Mouse (Mus musculus) Patski (cell line): ENCODE data around the gene Rxra. TPM values are rescaled to one million over a fixed set of nuclear protein-coding genes. Genes with fewer than 3 reads are reported as not detected.

Experiments
- ATAC-seq: fragments of 100-300 bp; one replicate; pipeline ENCODE4 v1.8.0; 2021
- CTCF ChIA-PET: fragments of 350-600 bp; sonication (Branson Sonifier 250); formaldehyde crosslinking; loops from one replicate; lab custom pipeline; 2022; ENCODE audit warnings: inconsistent platforms; lab: Charles Lee
- POLR2A ChIA-PET: fragments of 350-600 bp; sonication (Branson Sonifier 250); formaldehyde crosslinking; loops from one replicate; lab custom pipeline; 2022; ENCODE audit warnings: antibody characterized with exemption, inconsistent platforms; lab: Charles Lee
- DNase-seq: peaks from one replicate; pipeline ENCODE4 v3.0.0-alpha.2; 2011; ENCODE audit warnings: low read depth, low spot score
- H3K27me3 ChIP-seq: fragments of 371-371 bp; one replicate; pipeline ENCODE4 v1.5.1; 2021
- CTCF ChIP-seq: fragments of 100-300 bp; IDR thresholded peaks from one replicate; pipeline ENCODE4 v1.5.1; 2021
- in situ Hi-C: fragments of 300-500 bp; cut with MboI; formaldehyde crosslinking; loops from 3 replicates; pipeline ENCODE4 v1.11.1; 2018; ENCODE audit warnings: low pct_unique_long_range_greater_than_20kb, mixed read lengths
- polyA plus RNA-seq: library from polyadenylated mRNA; unstranded; gene quantifications from one replicate; pipeline ENCODE4 v1.2.3, GENCODE M21; 2021

The Rxra gene
- polyA plus RNA-seq, result 31.1 TPM

GRCm38 (mm10) chr2:27676106-27676477 is at the start of gene Rxra:
TSS of gene Rxra (plus strand) at chr2:27676440.
- H3K27me3 ChIP-seq, result no peaks in the 10 kb centered on the region
- ChIA-PET POLR2A (no interaction called here), CTCF (interaction anchor here (1.2 kb wide), 1 partner anchor 10 kb away, joined by 3 read pairs; no protein-coding TSS in a partner anchor)
- in situ Hi-C loops, result loop anchor here (10.0 kb wide), 1 partner anchor 121 kb away; no protein-coding TSS in a partner anchor
- no peak for ATAC-seq
- no peak for DNase-seq
- no peak for TF ChIP-seq CTCF

- DNase-seq, result no peak
- POLR2A ChIA-PET, result no interaction called here
- no peaks in the 10 kb centered on the region for H3K27me3 ChIP-seq
These were observed 49.6 kb upstream of the Rxra start for GRCm38 (mm10) chr2:27626604-27627003.

GRCm38 (mm10) chr2:27630601-27631285 is 45.5 kb upstream of the Rxra start:
- H3K27me3 ChIP-seq, result no peaks in the 10 kb centered on the region
- POLR2A ChIA-PET, result no interaction called here
- in situ Hi-C loops, result no loop called here
- no peak for ATAC-seq
- DNase-seq, result no peak
- no peak for TF ChIP-seq CTCF
- CTCF ChIA-PET, result no interaction called here

More at GRCm38 (mm10) chr2:27626604-27627003, 49.6 kb upstream of the Rxra start:
- CTCF ChIA-PET, result no interaction called here
- in situ Hi-C loops, result no loop called here
- no peak for ATAC-seq
- no peak for TF ChIP-seq CTCF

GRCm38 (mm10) chr2:27633471-27633870 is 42.8 kb upstream of the Rxra start:
- TF ChIP-seq CTCF, result no peak
- ChIA-PET CTCF (no interaction called here), POLR2A (no interaction called here)
- ATAC-seq (no peak), DNase-seq (no peak)
- no peaks in the 10 kb centered on the region for H3K27me3 ChIP-seq
- in situ Hi-C loops, result no loop called here

GRCm38 (mm10) chr2:27634018-27634417 is 42.2 kb upstream of the Rxra start:
- TF ChIP-seq CTCF, result no peak
- ChIA-PET CTCF (no interaction called here), POLR2A (no interaction called here)
- DNase-seq (no peak), ATAC-seq (no peak)
- no peaks in the 10 kb centered on the region for H3K27me3 ChIP-seq
- in situ Hi-C loops, result no loop called here

GRCm38 (mm10) chr2:27635147-27635738 is 41.0 kb upstream of the Rxra start:
- TF ChIP-seq CTCF, result no peak
- no peak for ATAC-seq

GRCm38 (mm10) chr2:27636796-27637195 is 39.4 kb upstream of the Rxra start:
- in situ Hi-C loops, result no loop called here
- DNase-seq (no peak), ATAC-seq (no peak)
- ChIA-PET CTCF (interaction anchor here (1.2 kb wide), 1 partner anchor 33 kb away, joined by 3 read pairs; no protein-coding TSS in a partner anchor), POLR2A (no interaction called here)
- no peak for TF ChIP-seq CTCF
- H3K27me3 ChIP-seq, result no peaks in the 10 kb centered on the region

More at GRCm38 (mm10) chr2:27635147-27635738, 41.0 kb upstream of the Rxra start:
- DNase-seq, result no peak
- ChIA-PET POLR2A (no interaction called here), CTCF (no interaction called here)
- in situ Hi-C loops, result no loop called here
- no peaks in the 10 kb centered on the region for H3K27me3 ChIP-seq

- no peak for DNase-seq
- in situ Hi-C loops, result no loop called here
- TF ChIP-seq CTCF, result no peak
- ChIA-PET POLR2A (no interaction called here), CTCF (interaction anchor here (1.2 kb wide), 1 partner anchor 33 kb away, joined by 3 read pairs; no protein-coding TSS in a partner anchor)
- no peak for ATAC-seq
- H3K27me3 ChIP-seq, result no peaks in the 10 kb centered on the region
These were observed 38.9 kb upstream of the Rxra start for GRCm38 (mm10) chr2:27637281-27637896.

GRCm38 (mm10) chr2:27639631-27640334 is 36.5 kb upstream of the Rxra start:
- ATAC-seq, result no peak
- no peak for DNase-seq
- ChIA-PET POLR2A (no interaction called here), CTCF (no interaction called here)
- in situ Hi-C loops, result no loop called here
- no peak for TF ChIP-seq CTCF
- H3K27me3 ChIP-seq, result no peaks in the 10 kb centered on the region

- no peaks in the 10 kb centered on the region for H3K27me3 ChIP-seq
- TF ChIP-seq CTCF, result no peak
- ChIA-PET CTCF (no interaction called here), POLR2A (no interaction called here)
- DNase-seq (no peak), ATAC-seq (no peak)
- in situ Hi-C loops, result no loop called here
These were observed 35.2 kb upstream of the Rxra start for GRCm38 (mm10) chr2:27640900-27641479.
